Mouse (Mus musculus): ENCODE results near the gene Ifi27l2a.
A peak's percentile ranks its signal among the peaks of the same experiment; 100 is the strongest.
"Not testable (repeated sequence)": the region's sequence is repeated elsewhere in the genome, so short reads cannot be mapped to it uniquely, and the experiment has no call there.

The Ifi27l2a gene

GRCm38 (mm10) chr12:103443524-103443923 lies at the start of gene Ifi27l2a:
Gene Ifi27l2a, minus strand, starts transcription at chr12:103443680.
- no peak for DNase-seq (ENCODE audit: low spot score in 2 of 2)

DNA sequence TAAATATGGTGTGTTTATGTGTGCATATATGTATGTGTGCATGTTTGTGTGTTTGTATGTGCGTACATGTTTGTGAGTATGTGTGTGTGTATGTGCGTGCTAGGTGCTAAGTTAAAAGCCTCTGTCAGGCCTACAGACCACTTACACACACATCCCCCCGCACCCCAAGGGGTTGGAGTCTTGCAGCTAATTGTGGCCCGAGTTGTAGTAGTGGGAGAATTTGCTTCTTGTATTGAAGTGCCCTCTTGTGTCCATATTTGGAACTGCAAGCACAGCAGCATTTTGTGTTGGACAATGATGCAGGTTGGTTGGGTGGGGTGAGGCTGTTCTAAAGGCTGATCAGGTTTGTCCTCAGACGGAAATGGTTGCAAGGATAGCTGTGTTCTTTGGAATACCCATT lies 49.3 kb upstream of the Ifi27l2a start:
- peak; percentile 43 to 62 for DNase-seq (ENCODE audit: low spot score in 2 of 2)

DNA sequence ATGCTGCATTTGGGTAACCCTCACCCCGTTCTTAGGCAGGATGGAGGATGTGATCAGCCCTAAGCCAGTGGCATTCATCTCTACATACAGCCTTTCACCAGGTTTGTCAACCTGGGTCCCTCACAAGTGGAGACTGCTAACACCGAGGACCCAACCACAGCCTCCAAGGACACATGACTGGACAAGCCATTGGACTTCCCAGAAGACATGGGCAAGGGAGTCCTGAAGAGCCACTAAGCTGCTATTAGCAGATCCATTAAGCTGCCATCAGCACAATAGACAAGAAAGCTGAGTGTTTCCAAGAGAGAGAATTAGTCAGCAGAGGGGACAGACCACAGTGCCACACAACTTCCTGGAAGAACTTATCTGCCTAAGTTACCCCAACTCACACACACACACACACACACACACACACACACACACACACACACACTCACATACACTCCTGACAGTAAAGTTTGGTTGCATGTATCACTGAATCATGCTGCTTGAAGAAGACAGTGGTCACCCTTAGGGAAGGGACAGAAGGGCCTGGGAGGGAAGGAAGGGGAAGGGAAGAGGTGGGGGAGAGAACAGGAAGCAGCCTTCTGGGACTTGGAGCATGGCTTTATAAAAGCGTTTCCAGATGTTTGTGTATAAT lies 47.7 kb upstream of the Ifi27l2a start:
- DNase-seq (ENCODE audit: low spot score in 2 of 2) = no peak

GRCm38 (mm10) chr12:103487750-103488149 lies 44.3 kb upstream of the Ifi27l2a start:
- DNase-seq (ENCODE audit: low spot score in 2 of 2) = no peak

DNA sequence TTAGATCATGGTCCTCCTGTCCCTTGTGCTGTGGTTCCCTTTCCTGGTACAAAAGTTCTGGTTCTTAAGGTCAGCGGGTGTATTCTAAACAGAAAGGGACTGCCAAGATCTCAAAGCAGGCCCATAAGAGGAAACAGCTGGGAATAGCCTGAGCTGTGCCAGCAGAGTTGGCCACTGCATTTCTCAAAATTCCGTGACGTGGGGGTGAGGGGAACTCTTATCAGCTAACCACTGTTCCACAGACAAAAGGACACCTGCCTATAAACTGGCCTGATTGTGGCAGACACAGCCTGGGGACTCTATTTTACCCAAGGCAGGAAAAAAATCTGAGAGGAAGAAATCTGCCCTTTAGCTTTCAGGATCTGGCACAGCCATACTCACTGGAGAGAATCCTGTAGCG lies 43.8 kb upstream of the Ifi27l2a start:
- DNase-seq (ENCODE audit: low spot score in 2 of 2) = no peak

- no peak for DNase-seq (ENCODE audit: low spot score in 2 of 2)
These were observed 43.2 kb upstream of the Ifi27l2a start for GRCm38 (mm10) chr12:103486726-103487125.

DNA sequence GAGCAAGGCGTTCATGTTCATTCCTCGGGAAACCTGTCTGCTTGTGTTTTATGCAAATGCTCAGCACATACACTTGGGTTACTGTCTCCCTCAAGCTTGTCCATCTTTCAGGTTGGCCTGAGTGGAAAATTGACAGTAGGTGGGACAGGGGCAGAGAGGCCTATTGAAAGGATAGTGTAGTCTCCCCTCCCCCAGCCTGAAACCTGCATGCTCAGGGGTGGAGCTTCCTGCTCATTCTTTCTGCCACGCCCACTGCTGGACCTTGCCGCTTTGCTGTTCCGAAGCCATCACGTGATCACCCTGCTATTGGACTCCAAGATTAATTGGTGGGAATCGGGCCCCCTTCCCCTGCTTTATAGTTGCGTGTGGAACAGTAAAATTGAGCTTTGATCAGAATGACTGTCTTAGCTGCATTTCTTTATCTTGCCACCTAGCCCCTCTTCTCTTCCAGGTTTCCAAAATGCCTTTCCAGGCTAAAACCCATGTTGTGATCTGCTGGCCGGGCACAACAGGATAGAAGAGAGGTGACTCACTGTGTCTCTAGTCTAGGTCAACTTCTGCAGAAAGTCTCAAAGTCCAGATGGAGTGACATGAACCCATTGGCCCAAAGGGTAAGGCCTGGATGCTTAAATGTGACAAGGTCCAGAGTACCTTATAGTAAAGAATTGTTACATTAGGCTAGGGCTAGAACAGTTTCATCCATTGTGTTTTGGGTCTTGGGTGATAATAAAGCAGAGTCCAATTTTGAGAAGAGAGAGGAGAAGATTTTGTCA lies 40.9 kb upstream of the Ifi27l2a start:
- not testable (repeated sequence) for DNase-seq (ENCODE audit: low spot score in 2 of 2)

DNA sequence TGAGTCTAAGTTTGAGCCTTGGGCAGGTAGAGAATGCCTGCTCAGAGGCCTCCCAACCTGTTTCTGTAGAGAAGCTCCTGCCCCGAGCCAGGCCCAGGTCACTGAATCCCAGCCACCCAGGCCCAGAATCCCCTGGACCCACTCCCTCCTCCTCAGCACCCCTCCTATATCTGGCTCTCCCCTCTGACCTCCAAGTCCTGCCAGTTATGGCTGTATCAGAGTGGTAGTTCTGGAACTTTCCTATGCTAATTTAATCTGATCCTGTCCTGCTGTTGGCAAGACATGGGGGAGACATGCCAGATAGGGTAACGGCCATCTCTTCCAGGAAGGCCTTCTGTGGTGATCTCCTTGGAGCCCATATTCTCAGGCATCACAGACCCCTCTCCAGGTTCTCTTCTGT lies 39.3 kb upstream of the Ifi27l2a start:
- DNase-seq (ENCODE audit: low spot score in 2 of 2) = no peak

DNA sequence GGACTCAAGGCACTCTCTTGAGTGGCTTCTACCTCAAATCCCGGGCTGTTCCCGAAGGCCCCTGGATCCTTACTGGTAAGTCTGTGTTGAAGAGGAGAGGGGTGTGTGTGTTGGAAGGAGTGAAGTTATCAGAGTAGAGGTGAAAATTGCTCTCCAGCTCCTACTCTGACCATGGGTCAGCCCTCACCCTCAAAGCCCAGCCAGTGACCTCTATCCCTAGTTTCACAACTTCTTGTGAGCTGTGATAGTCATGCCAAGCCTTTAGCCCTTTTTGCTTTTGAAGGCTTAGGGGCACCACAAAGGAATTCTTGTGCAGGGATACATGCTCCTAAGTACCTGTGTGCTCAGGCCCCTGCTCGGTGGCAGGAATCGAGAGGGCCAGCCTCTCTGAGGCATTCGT lies 38.2 kb upstream of the Ifi27l2a start:
- DNase-seq (ENCODE audit: low spot score in 2 of 2) = no peak

DNA sequence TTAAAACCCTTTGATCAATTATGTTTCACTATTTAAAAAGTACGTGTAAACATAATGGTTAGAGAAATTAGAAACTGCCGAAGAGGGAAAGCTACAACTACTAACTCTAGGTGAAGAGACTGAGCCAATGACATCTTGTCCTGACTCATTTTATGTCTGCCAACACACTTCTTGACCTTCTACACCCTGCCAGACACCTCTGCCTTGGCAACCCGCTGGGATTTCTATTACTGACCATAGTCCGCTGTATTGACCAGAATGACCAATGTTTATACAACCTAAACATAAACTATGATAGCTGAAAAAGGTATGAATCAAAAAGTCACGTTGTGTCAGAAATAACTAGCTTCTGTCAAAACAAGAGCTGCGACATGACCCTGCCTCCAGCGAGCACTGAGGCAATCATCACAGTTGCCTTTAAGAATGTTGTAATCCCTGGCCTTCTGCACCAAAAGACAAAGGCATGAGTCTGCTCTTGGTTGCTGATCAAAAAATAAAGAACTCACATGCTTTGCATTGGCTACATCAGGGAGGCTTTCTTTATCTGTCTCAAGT lies 34.1 kb upstream of the Ifi27l2a start:
- no peak for DNase-seq (ENCODE audit: low spot score in 2 of 2)

GRCm38 (mm10) chr12:103476779-103477389 lies 33.4 kb upstream of the Ifi27l2a start:
- no peak for DNase-seq (ENCODE audit: low spot score in 2 of 2)

DNA sequence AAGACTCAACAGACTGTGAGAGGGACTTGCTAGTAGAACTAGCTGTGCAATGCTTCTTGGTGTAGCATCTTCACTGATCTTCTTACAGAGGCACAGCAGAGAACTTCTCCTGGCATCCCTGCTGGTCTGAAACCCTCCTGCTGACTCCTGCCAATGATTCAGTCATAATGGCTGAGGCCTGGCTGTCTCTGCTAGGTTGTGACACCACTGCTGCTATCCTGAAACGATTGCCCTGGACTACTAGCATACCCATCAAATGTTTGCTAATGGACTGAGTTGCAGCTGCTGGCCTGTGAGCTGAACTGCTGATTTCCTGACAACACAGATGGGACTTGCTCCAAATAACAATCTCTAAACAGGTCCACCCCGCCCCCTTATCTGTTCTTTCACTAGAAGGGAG lies 31.0 kb upstream of the Ifi27l2a start:
- DNase-seq (ENCODE audit: low spot score in 2 of 2) = no peak

DNA sequence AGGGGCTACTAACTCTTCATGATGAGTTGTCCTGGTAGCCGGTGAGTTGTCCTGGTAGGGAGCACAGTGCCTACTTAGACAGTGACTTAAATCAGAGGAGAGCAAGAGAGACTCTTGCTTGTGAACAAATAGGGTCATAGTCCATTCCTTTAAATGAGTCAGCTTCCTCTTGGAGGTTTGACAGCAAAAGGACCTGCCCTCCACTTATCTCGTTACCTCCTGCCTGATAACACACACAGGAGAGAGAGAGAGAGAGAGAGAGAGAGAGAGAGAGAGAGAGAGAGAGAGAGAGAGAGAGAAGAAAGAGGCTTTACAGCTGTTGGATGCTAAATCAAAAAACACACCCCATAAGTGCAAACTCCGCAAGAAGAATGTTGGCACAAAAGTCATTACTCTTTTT lies 13.7 kb upstream of the Ifi27l2a start, which contains the start of gene Ifi27l2b:
Gene Ifi27l2b, minus strand, starts transcription at position 84 of the 400 bp plus-strand sequence.
- DNase-seq (ENCODE audit: low spot score in 2 of 2) = no peak

- not testable (repeated sequence) for DNase-seq (ENCODE audit: low spot score in 2 of 2)
These were observed 13.2 kb upstream of the Ifi27l2a start for GRCm38 (mm10) chr12:103456727-103457126.

GRCm38 (mm10) chr12:103453361-103453760 lies 9.9 kb upstream of the Ifi27l2a start:
- no peak for DNase-seq (ENCODE audit: low spot score in 2 of 2)

DNA sequence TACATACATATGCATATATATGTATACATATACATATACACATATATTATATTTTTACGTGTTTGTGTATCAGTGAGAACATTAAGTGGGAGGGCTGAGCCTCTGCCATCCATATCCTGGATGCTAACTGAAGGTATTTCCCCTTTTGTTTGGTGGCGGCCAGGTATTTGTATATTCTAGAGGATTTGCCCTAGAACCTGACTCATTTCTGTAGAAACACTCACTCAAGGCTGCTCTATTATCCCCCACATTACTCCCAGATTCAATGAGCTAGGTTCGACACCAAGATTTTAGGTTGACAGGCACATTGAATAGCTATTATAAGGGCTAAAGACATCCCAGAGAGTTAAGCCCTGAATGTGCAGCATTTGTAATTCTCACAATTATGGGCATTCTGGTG lies 1.6 kb upstream of the Ifi27l2a start:
- DNase-seq (ENCODE audit: low spot score in 2 of 2) = no peak

DNA sequence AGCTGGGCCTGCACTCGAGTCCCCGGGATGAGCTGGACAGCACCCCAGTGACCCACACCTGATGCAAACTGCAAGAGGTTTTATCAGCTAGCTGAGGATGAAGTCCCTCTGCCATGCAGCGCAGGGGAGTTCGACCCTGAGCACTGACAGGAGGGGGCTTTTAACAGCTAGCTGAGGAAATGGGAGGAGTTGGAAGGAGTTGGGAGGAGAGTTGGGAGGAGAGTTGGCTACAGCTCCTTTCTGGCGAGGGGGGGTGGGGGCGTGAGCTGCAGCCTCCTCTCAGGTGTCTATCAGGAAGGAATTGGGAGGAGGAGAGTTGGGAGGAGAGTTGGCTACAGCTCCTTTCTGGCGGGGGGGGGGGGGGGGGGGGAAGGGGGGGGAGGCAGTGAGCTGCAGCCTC lies 781 bp upstream of the Ifi27l2a start:
- DNase-seq (ENCODE audit: low spot score in 2 of 2) = not testable (repeated sequence)

GRCm38 (mm10) chr12:103437601-103438000 lies 5.9 kb downstream of the Ifi27l2a start:
- no peak for DNase-seq (ENCODE audit: low spot score in 2 of 2)

- no peak for DNase-seq (ENCODE audit: low spot score in 2 of 2)
These were observed 8.6 kb downstream of the Ifi27l2a start for GRCm38 (mm10) chr12:103434861-103435260.

- no peak for DNase-seq (ENCODE audit: low spot score in 2 of 2)
These were observed 9.3 kb downstream of the Ifi27l2a start, which contains the start of gene Ifi27 for GRCm38 (mm10) chr12:103433986-103434731. Gene Ifi27, plus strand, starts transcription at chr12:103434211.

DNA sequence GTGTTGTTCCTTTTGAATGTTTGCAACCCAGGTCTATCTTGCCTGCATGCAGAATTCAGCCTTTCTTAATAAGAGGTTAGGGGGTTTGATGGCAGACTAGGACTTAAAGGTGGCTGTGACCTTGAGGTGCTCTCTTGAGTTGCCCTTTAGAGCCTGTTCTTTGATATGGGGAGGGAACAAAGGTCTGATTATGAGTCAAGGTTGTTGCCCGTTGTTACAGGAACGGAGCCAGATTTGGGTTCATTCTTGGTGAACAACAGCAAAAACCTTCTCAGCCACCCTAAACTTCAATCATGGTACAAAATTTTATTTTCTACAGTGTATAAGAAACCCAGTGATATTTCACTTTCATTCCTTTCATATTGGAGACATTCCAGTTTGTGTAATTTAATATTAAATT lies 10.1 kb downstream of the Ifi27l2a start:
- no peak for DNase-seq (ENCODE audit: low spot score in 2 of 2)

GRCm38 (mm10) chr12:103426710-103427109 lies 16.8 kb downstream of the Ifi27l2a start:
- no peak for DNase-seq (ENCODE audit: low spot score in 2 of 2)
